17 mouse cellular contexts compared by ENCODE assay signal in genomic region chr14:49089461-49090058, GRCm38 (mm10). TPM values are rescaled to one million over a fixed set of nuclear protein-coding genes. Genes with fewer than 3 reads are reported as not detected.
DNase-seq lines count a peak whose midpoint lies in the region; ATAC-seq and TF ChIP-seq lines count a peak whose summit lies in the region.
"Had no signal": no experiment of that assay in that cellular context is flagged by ENCODE, and none has a peak within 500 bp of the region (broad histone marks: within the 10 kb centered on the region; RNA-seq: fewer than 3 reads in every experiment).

No protein-coding gene starts in this region.

- peaks cover 72% of the 10 kb centered on the region for H3K4me1 ChIP-seq in midbrain, embryonic 10.5 days
- no peaks in the 10 kb centered on the region for H3K4me1 ChIP-seq in midbrain, postnatal 0 days (ENCODE audit: insufficient read depth, low read length)
- H3K4me1 ChIP-seq: heart, embryonic 12.5 days; hindbrain, embryonic 13.5 days; intestine, embryonic 15.5 days; kidney, embryonic 15.5 days; liver, embryonic 15.5 days; neural tube, embryonic 12.5 days had no signal

- no peaks in the 10 kb centered on the region for H3K9me3 ChIP-seq in midbrain, embryonic 10.5 days (replicated peaks)
- no peaks in the 10 kb centered on the region for H3K9me3 ChIP-seq in midbrain, postnatal 0 days (ENCODE audit: low read length)
- H3K9me3 ChIP-seq: heart, embryonic 12.5 days; hindbrain, embryonic 13.5 days; intestine, embryonic 15.5 days; kidney, embryonic 15.5 days; liver, embryonic 15.5 days; neural tube, embryonic 12.5 days had no signal

- peak overlapping the region; percentile 17; the same call in 1 of the 2 replicates for H3K4me3 ChIP-seq in midbrain, embryonic 10.5 days
- no peak overlapping the region for H3K4me3 ChIP-seq in midbrain, postnatal 0 days (ENCODE audit: low read depth, low read length)
- H3K4me3 ChIP-seq: heart, embryonic 12.5 days; hindbrain, embryonic 13.5 days; intestine, embryonic 15.5 days; kidney, embryonic 15.5 days; liver, embryonic 15.5 days; neural tube, embryonic 12.5 days had no signal

- H3K9ac ChIP-seq in midbrain, postnatal 0 days (replicated peaks; ENCODE audit: low read length, poor library complexity, severe bottlenecking): no peak overlapping the region
- H3K9ac ChIP-seq: heart, embryonic 12.5 days; hindbrain, embryonic 13.5 days; intestine, embryonic 15.5 days; kidney, embryonic 15.5 days; liver, embryonic 15.5 days; neural tube, embryonic 12.5 days had no signal

- H3K27ac ChIP-seq in midbrain, embryonic 10.5 days (replicated peaks): peak overlapping the region; percentile 85
- H3K27ac ChIP-seq in midbrain, postnatal 0 days (ENCODE audit: low read depth, low read length): no peak overlapping the region
- H3K27ac ChIP-seq: hindbrain, embryonic 13.5 days; intestine, embryonic 15.5 days; kidney, embryonic 15.5 days; liver, embryonic 15.5 days; neural tube, embryonic 12.5 days had no signal

- WGBS in midbrain, embryonic 10.5 days: 10% methylated on average over 6 of the region's 6 CpGs
- WGBS in midbrain, postnatal 0 days: 21% methylated on average over 6 of the region's 6 CpGs

- H3K4me2 ChIP-seq in midbrain, postnatal 0 days (ENCODE audit: low read depth, low read length, poor library complexity, severe bottlenecking): no peak overlapping the region
- H3K4me2 ChIP-seq: heart, embryonic 12.5 days; hindbrain, embryonic 13.5 days; intestine, embryonic 15.5 days; kidney, embryonic 15.5 days; liver, embryonic 15.5 days; neural tube, embryonic 12.5 days had no signal

- DNase-seq in midbrain, embryonic 10.5 days (ENCODE audit: low spot score): peak; percentile 60
- no peak for DNase-seq in midbrain, postnatal 0 days (ENCODE audit: low spot score)
- peak; percentile 31 for DNase-seq in ZHBTc4 (ENCODE audit: low read depth, low spot score)
- peak; percentile 47 for DNase-seq in embryo, embryonic 11 days
- peak; percentile 17 for DNase-seq in retina, embryonic 14.5 days (ENCODE audit: low spot score)
- no peak for DNase-seq in kidney, adult 11 months
- no peak for DNase-seq in urinary bladder, postnatal 14 days (ENCODE audit: low spot score)
- DNase-seq: cerebellum, adult 8-10 months; heart, adult 11 months; heart, postnatal 14 days; thymus, postnatal 25 days had no signal

- peaks cover 14% of the 10 kb centered on the region for H3K27me3 ChIP-seq in midbrain, embryonic 10.5 days (ENCODE audit: low read depth, poor library complexity, severe bottlenecking)
- H3K27me3 ChIP-seq in midbrain, postnatal 0 days (ENCODE audit: insufficient read depth, low read length): no peaks in the 10 kb centered on the region
- H3K27me3 ChIP-seq: heart, embryonic 12.5 days; hindbrain, embryonic 13.5 days; intestine, embryonic 15.5 days; kidney, embryonic 15.5 days; liver, embryonic 15.5 days; neural tube, embryonic 12.5 days had no signal

- ATAC-seq in midbrain, postnatal 0 days (ENCODE audit: low FRiP score): no peak
- ATAC-seq: intestine, embryonic 15.5 days had no signal

- peaks cover 15% of the 10 kb centered on the region for H3K36me3 ChIP-seq in midbrain, embryonic 10.5 days
- no peaks in the 10 kb centered on the region; the same call in 1 of the 2 replicates for H3K36me3 ChIP-seq in midbrain, postnatal 0 days (ENCODE audit: insufficient read depth, low read length)
- H3K36me3 ChIP-seq: intestine, embryonic 15.5 days had no signal

- TF ChIP-seq CTCF in midbrain, postnatal 0 days (IDR thresholded peaks at IDR 0.05): no peak

RNA-seq across cellular contexts. Expression of gene Exoc5, which starts 23.1 kb away (rescaled TPM):
- 78.4 and 87.4 TPM in 2 replicates for polyA plus RNA-seq in midbrain, embryonic 10.5 days (2016; fragmentation: Nextera tagmentation; extraction: Ambion mirVana)
- 59.5 and 91.5 TPM in 2 replicates for total RNA-seq in midbrain, postnatal 0 days (2014; rRNA removed)
- polyA plus RNA-seq in midbrain, postnatal 0 days (2015; fragmentation: Nextera tagmentation; extraction: Ambion mirVana): 42.6 and 47.2 TPM in 2 replicates

RNA-seq across cellular contexts. Expression of gene Ap5m1, which starts 23.7 kb away (rescaled TPM):
- polyA plus RNA-seq in midbrain, embryonic 10.5 days (2016; fragmentation: Nextera tagmentation; extraction: Ambion mirVana): 34.2 and 34.7 TPM in 2 replicates
- 23.1 and 27.1 TPM in 2 replicates for total RNA-seq in midbrain, postnatal 0 days (2014; rRNA removed)
- polyA plus RNA-seq in midbrain, postnatal 0 days (2015; fragmentation: Nextera tagmentation; extraction: Ambion mirVana): 15.2 and 16.1 TPM in 2 replicates

Comparison
In these comparisons a context has a peak if more than half of its experiments do, and no peak if none do; other contexts are left out.
1. DNase-seq: peak in midbrain, embryonic 10.5 days (single experiment), ZHBTc4 (single experiment), embryo, embryonic 11 days (single experiment) and retina, embryonic 14.5 days (single experiment); none in midbrain, postnatal 0 days (single experiment), kidney, adult 11 months (single experiment) and urinary bladder, postnatal 14 days (single experiment).